ENCODE assay signal across 8 mouse cellular contexts in genomic region chr5:63906149-63907093, GRCm38 (mm10).
A peak's percentile ranks its signal among the peaks of the same experiment; 100 is the strongest.
DNase-seq lines count a peak whose midpoint lies in the region; ATAC-seq lines count a peak whose summit lies in the region.

No protein-coding gene starts in this region.

- H3K9me3 ChIP-seq in forebrain, embryonic 16.5 days (ENCODE audit: control insufficient read depth, low read length), result no peaks in the 10 kb centered on the region
- no peaks in the 10 kb centered on the region for H3K9me3 ChIP-seq in hindbrain, embryonic 10.5 days
- H3K9me3 ChIP-seq in lung, embryonic 16.5 days (ENCODE audit: control insufficient read depth, low read length), result no peaks in the 10 kb centered on the region

- H3K4me2 ChIP-seq in forebrain, embryonic 16.5 days (ENCODE audit: low read length), result no peak overlapping the region
- no peak overlapping the region for H3K4me2 ChIP-seq in lung, embryonic 16.5 days (ENCODE audit: low read depth, low read length)

- no peak overlapping the region for H3K9ac ChIP-seq in forebrain, embryonic 16.5 days (replicated peaks; ENCODE audit: low read depth, low read length)
- H3K9ac ChIP-seq in lung, embryonic 16.5 days (ENCODE audit: low read length), result no peak overlapping the region

- H3K36me3 ChIP-seq in forebrain, embryonic 16.5 days (ENCODE audit: control insufficient read depth, insufficient read depth), result no peaks in the 10 kb centered on the region
- no peaks in the 10 kb centered on the region; the same call in 1 of the 2 replicates for H3K36me3 ChIP-seq in hindbrain, embryonic 10.5 days
- 0 out of 2 replicates have a peak, but pooled peaks cover 3% of the 10 kb centered on the region for H3K36me3 ChIP-seq in lung, embryonic 16.5 days (ENCODE audit: control insufficient read depth, insufficient read depth, low read length)

- DNase-seq in ES-CJ7 (ENCODE audit: low read depth, low spot score), result peak; percentile 72
- peak; percentile 81 for DNase-seq in cerebellum, adult 11 months
- DNase-seq in hindbrain, embryonic 10.5 days (ENCODE audit: low spot score), result peak; percentile 84
- DNase-seq in layer of hippocampus, adult 9-11 months, result peak; percentile 82
- peak; percentile 61 for DNase-seq in ovary, postnatal 10 days (ENCODE audit: low spot score)
- peak; percentile 82 for DNase-seq in thymus, postnatal 0 days (ENCODE audit: low spot score)

- ATAC-seq in forebrain, embryonic 16.5 days, result peak; percentile 91
- ATAC-seq in lung, embryonic 16.5 days (ENCODE audit: low read depth), result peak; percentile 55

- WGBS in forebrain, embryonic 16.5 days, result 38% methylated on average over 13 of the region's 13 CpGs
- WGBS in hindbrain, embryonic 10.5 days, result 46% methylated on average over 13 of the region's 13 CpGs
- WGBS in lung, embryonic 16.5 days, result 36% methylated on average over 13 of the region's 13 CpGs

- no peaks in the 10 kb centered on the region for H3K4me1 ChIP-seq in forebrain, embryonic 16.5 days (replicated peaks; ENCODE audit: control insufficient read depth, insufficient read depth, low read length)
- H3K4me1 ChIP-seq in hindbrain, embryonic 10.5 days (replicated peaks), result no peaks in the 10 kb centered on the region
- no peaks in the 10 kb centered on the region for H3K4me1 ChIP-seq in lung, embryonic 16.5 days (replicated peaks; ENCODE audit: control insufficient read depth, insufficient read depth, low read length)

- H3K27me3 ChIP-seq in forebrain, embryonic 16.5 days (replicated peaks; ENCODE audit: control insufficient read depth, insufficient read depth, low read length), result no peaks in the 10 kb centered on the region
- H3K27me3 ChIP-seq in hindbrain, embryonic 10.5 days (ENCODE audit: insufficient read depth, poor library complexity, severe bottlenecking), result no peaks in the 10 kb centered on the region
- H3K27me3 ChIP-seq in lung, embryonic 16.5 days (ENCODE audit: control insufficient read depth, insufficient read depth, low read depth, low read length), result no peaks in the 10 kb centered on the region

- H3K4me3 ChIP-seq in forebrain, embryonic 16.5 days (replicated peaks; ENCODE audit: low read length), result no peak overlapping the region
- no peak overlapping the region for H3K4me3 ChIP-seq in hindbrain, embryonic 10.5 days
- no peak overlapping the region for H3K4me3 ChIP-seq in lung, embryonic 16.5 days (ENCODE audit: low read length)

- H3K27ac ChIP-seq in forebrain, embryonic 16.5 days (ENCODE audit: low read length), result no peak overlapping the region
- H3K27ac ChIP-seq in hindbrain, embryonic 10.5 days, result no peak overlapping the region
- H3K27ac ChIP-seq in lung, embryonic 16.5 days (ENCODE audit: low read length), result no peak overlapping the region
